Mouse (Mus musculus): ENCODE results near the gene Fbxo48. TPM values are rescaled to one million over a fixed set of nuclear protein-coding genes. Genes with fewer than 3 reads are reported as not detected.
A peak's percentile ranks its signal among the peaks of the same experiment; 100 is the strongest.

Gene Fbxo48
- polyA plus RNA-seq, 1 experiment from 2014 or later: 1.6 TPM

GRCm38 (mm10) chr11:16941973-16942452 is 9.2 kb upstream of the Fbxo48 start:
- 86% methylated on average over 4 of the region's 4 CpGs for WGBS
- H3K4me3 ChIP-seq: no peak overlapping the region

GRCm38 (mm10) chr11:16943016-16943415 is 8.2 kb upstream of the Fbxo48 start:
- H3K27me3 ChIP-seq (replicated peaks; ENCODE audit: low read depth, poor library complexity, severe bottlenecking): no peaks in the 10 kb centered on the region
- H3K4me3 ChIP-seq: no peak overlapping the region
- WGBS: 89% methylated on average over 4 of the region's 4 CpGs
- no peak overlapping the region for H3K27ac ChIP-seq (replicated peaks)
- no peaks in the 10 kb centered on the region for H3K4me1 ChIP-seq
- no peak for DNase-seq (ENCODE audit: low spot score)
- H3K9me3 ChIP-seq: no peaks in the 10 kb centered on the region
- no peaks in the 10 kb centered on the region for H3K36me3 ChIP-seq (replicated peaks)

More at GRCm38 (mm10) chr11:16941973-16942452, 9.2 kb upstream of the Fbxo48 start:
- no peak for DNase-seq (ENCODE audit: low spot score)
- Histone ChIP-seq H3K36me3 (replicated peaks) (no peaks in the 10 kb centered on the region), H3K27me3 (replicated peaks; ENCODE audit: low read depth, poor library complexity, severe bottlenecking) (no peaks in the 10 kb centered on the region), H3K9me3 (no peaks in the 10 kb centered on the region), H3K4me1 (no peaks in the 10 kb centered on the region), H3K27ac (replicated peaks) (no peak overlapping the region)

GRCm38 (mm10) chr11:16948756-16949155 is 2.4 kb upstream of the Fbxo48 start:
- Histone ChIP-seq H3K4me3 (no peak overlapping the region), H3K27ac (replicated peaks) (no peak overlapping the region), H3K27me3 (replicated peaks; ENCODE audit: low read depth, poor library complexity, severe bottlenecking) (no peaks in the 10 kb centered on the region), H3K36me3 (replicated peaks) (no peaks in the 10 kb centered on the region; the same call in 1 of the 2 replicates), H3K4me1 (peaks cover 16% of the 10 kb centered on the region), H3K9me3 (no peaks in the 10 kb centered on the region)
- 19% methylated on average over 1 of the region's 1 CpGs for WGBS
- DNase-seq (ENCODE audit: low spot score): no peak

GRCm38 (mm10) chr11:16950226-16950975 is 774 bp upstream of the Fbxo48 start:
- Histone ChIP-seq H3K27ac (replicated peaks) (peak overlapping the region; percentile 84), H3K27me3 (replicated peaks; ENCODE audit: low read depth, poor library complexity, severe bottlenecking) (no peaks in the 10 kb centered on the region), H3K9me3 (no peaks in the 10 kb centered on the region), H3K4me1 (peaks cover 16% of the 10 kb centered on the region), H3K4me3 (peak overlapping the region; percentile 68), H3K36me3 (replicated peaks) (no peaks in the 10 kb centered on the region; the same call in 1 of the 2 replicates)
- DNase-seq (ENCODE audit: low spot score): no peak
- 54% methylated on average over 13 of the region's 13 CpGs for WGBS

- peaks cover 16% of the 10 kb centered on the region for H3K4me1 ChIP-seq
- H3K36me3 ChIP-seq (replicated peaks): peaks cover 8% of the 10 kb centered on the region; the same call in 1 of the 2 replicates
- DNase-seq (ENCODE audit: low spot score): no peak
- no peaks in the 10 kb centered on the region for H3K27me3 ChIP-seq (replicated peaks; ENCODE audit: low read depth, poor library complexity, severe bottlenecking)
- peak overlapping the region; percentile 68 for H3K4me3 ChIP-seq
- 11% methylated on average over 9 of the region's 9 CpGs for WGBS
- H3K9me3 ChIP-seq: no peaks in the 10 kb centered on the region
- peak overlapping the region; percentile 84 for H3K27ac ChIP-seq (replicated peaks)
These were observed 511 bp downstream of the Fbxo48 start for GRCm38 (mm10) chr11:16951761-16952010.

GRCm38 (mm10) chr11:16956115-16956862 is 5.1 kb downstream of the Fbxo48 start:
- 90% methylated on average over 6 of the region's 6 CpGs for WGBS
- Histone ChIP-seq H3K27ac (replicated peaks) (no peak overlapping the region), H3K4me1 (peaks cover 9% of the 10 kb centered on the region), H3K9me3 (no peaks in the 10 kb centered on the region; the same call in 1 of the 2 replicates), H3K4me3 (no peak overlapping the region), H3K36me3 (replicated peaks) (peaks cover 14% of the 10 kb centered on the region; the same call in 1 of the 2 replicates), H3K27me3 (replicated peaks; ENCODE audit: low read depth, poor library complexity, severe bottlenecking) (no peaks in the 10 kb centered on the region)
- no peak for DNase-seq (ENCODE audit: low spot score)

GRCm38 (mm10) chr11:16957030-16957429 is 5.9 kb downstream of the Fbxo48 start:
- Histone ChIP-seq H3K36me3 (replicated peaks) (peaks cover 14% of the 10 kb centered on the region; the same call in 1 of the 2 replicates), H3K9me3 (no peaks in the 10 kb centered on the region; the same call in 1 of the 2 replicates), H3K4me1 (peaks cover 4% of the 10 kb centered on the region; the same call in 1 of the 2 replicates), H3K27me3 (replicated peaks; ENCODE audit: low read depth, poor library complexity, severe bottlenecking) (no peaks in the 10 kb centered on the region), H3K4me3 (no peak overlapping the region), H3K27ac (replicated peaks) (no peak overlapping the region)
- WGBS: 90% methylated on average over 6 of the region's 6 CpGs
- DNase-seq (ENCODE audit: low spot score): no peak

GRCm38 (mm10) chr11:16958520-16958919 is 7.3 kb downstream of the Fbxo48 start:
- no peak overlapping the region for H3K4me3 ChIP-seq
- no peaks in the 10 kb centered on the region; the same call in 1 of the 2 replicates for H3K9me3 ChIP-seq
- no peaks in the 10 kb centered on the region for H3K4me1 ChIP-seq
- no peak for DNase-seq (ENCODE audit: low spot score)
- no peak overlapping the region for H3K27ac ChIP-seq (replicated peaks)
- 89% methylated on average over 1 of the region's 1 CpGs for WGBS
- no peaks in the 10 kb centered on the region for H3K27me3 ChIP-seq (replicated peaks; ENCODE audit: low read depth, poor library complexity, severe bottlenecking)
- H3K36me3 ChIP-seq (replicated peaks): peaks cover 14% of the 10 kb centered on the region; the same call in 1 of the 2 replicates

- H3K4me1 ChIP-seq: no peaks in the 10 kb centered on the region
- H3K36me3 ChIP-seq (replicated peaks): no peaks in the 10 kb centered on the region
- 43% methylated on average over 2 of the region's 2 CpGs for WGBS
- H3K27me3 ChIP-seq (replicated peaks; ENCODE audit: low read depth, poor library complexity, severe bottlenecking): no peaks in the 10 kb centered on the region
- H3K4me3 ChIP-seq: no peak overlapping the region
- no peak overlapping the region for H3K27ac ChIP-seq (replicated peaks)
- no peak for DNase-seq (ENCODE audit: low spot score)
- H3K9me3 ChIP-seq: no peaks in the 10 kb centered on the region
These were observed 16.6 kb downstream of the Fbxo48 start for GRCm38 (mm10) chr11:16967806-16968205.

- Histone ChIP-seq H3K9me3 (no peaks in the 10 kb centered on the region), H3K4me1 (no peaks in the 10 kb centered on the region), H3K27me3 (replicated peaks; ENCODE audit: low read depth, poor library complexity, severe bottlenecking) (no peaks in the 10 kb centered on the region), H3K36me3 (replicated peaks) (no peaks in the 10 kb centered on the region), H3K4me3 (no peak overlapping the region), H3K27ac (replicated peaks) (no peak overlapping the region)
- 78% methylated on average over 2 of the region's 2 CpGs for WGBS
- no peak for DNase-seq (ENCODE audit: low spot score)
These were observed 18.5 kb downstream of the Fbxo48 start for GRCm38 (mm10) chr11:16969650-16970049.

- Histone ChIP-seq H3K27me3 (replicated peaks; ENCODE audit: low read depth, poor library complexity, severe bottlenecking) (no peaks in the 10 kb centered on the region), H3K36me3 (replicated peaks) (no peaks in the 10 kb centered on the region), H3K9me3 (no peaks in the 10 kb centered on the region), H3K27ac (replicated peaks) (no peak overlapping the region), H3K4me3 (no peak overlapping the region), H3K4me1 (no peaks in the 10 kb centered on the region)
- WGBS: 86% methylated on average over 3 of the region's 3 CpGs
- no peak for DNase-seq (ENCODE audit: low spot score)
These were observed 20.9 kb downstream of the Fbxo48 start for GRCm38 (mm10) chr11:16972027-16972426.

- no peaks in the 10 kb centered on the region for H3K27me3 ChIP-seq (replicated peaks; ENCODE audit: low read depth, poor library complexity, severe bottlenecking)
- H3K36me3 ChIP-seq (replicated peaks): no peaks in the 10 kb centered on the region
- no peak for DNase-seq (ENCODE audit: low spot score)
- H3K4me1 ChIP-seq: no peaks in the 10 kb centered on the region
- H3K4me3 ChIP-seq: no peak overlapping the region
- WGBS: 83% methylated on average over 1 of the region's 1 CpGs
- H3K27ac ChIP-seq (replicated peaks): no peak overlapping the region
- no peaks in the 10 kb centered on the region for H3K9me3 ChIP-seq
These were observed 21.9 kb downstream of the Fbxo48 start for GRCm38 (mm10) chr11:16973086-16973485.

- Histone ChIP-seq H3K9me3 (no peaks in the 10 kb centered on the region), H3K4me1 (no peaks in the 10 kb centered on the region), H3K4me3 (no peak overlapping the region), H3K36me3 (replicated peaks) (no peaks in the 10 kb centered on the region), H3K27ac (replicated peaks) (no peak overlapping the region), H3K27me3 (replicated peaks; ENCODE audit: low read depth, poor library complexity, severe bottlenecking) (no peaks in the 10 kb centered on the region)
- DNase-seq (ENCODE audit: low spot score): no peak
- WGBS: 82% methylated on average over 4 of the region's 4 CpGs
These were observed 25.8 kb downstream of the Fbxo48 start for GRCm38 (mm10) chr11:16976937-16977336.

Measured in embryonic facial prominence, embryonic 10.5 days (tissue).